Mouse (Mus musculus) spleen, adult 2 months (tissue): ENCODE measurements around the gene Gm16181.

Source experiments
- CTCF ChIP-seq: fragments of 200-500 bp; IDR thresholded peaks from 2 replicates; pipeline ENCODE4 v1.5.1; 2011; ENCODE audit warnings: mild to moderate bottlenecking, inconsistent platforms; ENCODE audit not compliant: insufficient read depth, insufficient read length, insufficient replicate concordance; ENCODE audit errors: extremely low read depth
- POLR2A ChIP-seq: fragments of 200-500 bp; IDR thresholded peaks from 2 replicates; pipeline ENCODE4 v1.6.1; 2011; ENCODE audit warnings: low read depth, low read length, inconsistent platforms

GRCm38 (mm10) chr17:35178528-35178927 lies 42.1 kb upstream of the Gm16181 start:
- TF ChIP-seq CTCF, result peak; percentile 99
- TF ChIP-seq POLR2A, result no peak
